Mouse (Mus musculus) liver, embryonic 14.5 days (tissue): ENCODE measurements around the gene Trp53.

ENCODE experiments used
- CTCF ChIP-seq: IDR thresholded peaks from 2 replicates; pipeline ENCODE4 v1.5.1; 2016; ENCODE audit warnings: antibody characterized with exemption, low read depth, control low read depth
- EP300 ChIP-seq: IDR thresholded peaks from 2 replicates; pipeline ENCODE4 v1.6.1; 2016; ENCODE audit warnings: antibody characterized with exemption, low read depth

GRCm38 (mm10) chr11:69628286-69628685 is 48.1 kb downstream of the Trp53 start:
- no peak for TF ChIP-seq EP300
- peak; percentile 99 for TF ChIP-seq CTCF
